Mouse (Mus musculus): ENCODE results near the gene Opn1mw. TPM values are rescaled to one million over a fixed set of nuclear protein-coding genes. Genes with fewer than 3 reads are reported as not detected.
"Not testable (repeated sequence)": the region's sequence is repeated elsewhere in the genome, so short reads cannot be mapped to it uniquely, and the experiment has no call there.

Gene Opn1mw
- total and polyA plus RNA-seq, 2 experiments from 2014 or later, result not detected

- H3K9ac ChIP-seq (replicated peaks; ENCODE audit: low read depth, low read length), result no peak overlapping the region
- ATAC-seq (ENCODE audit: insufficient read depth, low read depth) (peak; percentile 96), DNase-seq (ENCODE audit: low spot score) (peak; percentile 48)
- no peaks in the 10 kb centered on the region for H3K36me3 ChIP-seq (replicated peaks; ENCODE audit: control insufficient read depth, insufficient read depth, low read length)
- TF ChIP-seq EP300 (IDR thresholded peaks at IDR 0.05; ENCODE audit: low read depth) (no peak), CTCF (IDR thresholded peaks at IDR 0.05; ENCODE audit: low read depth) (peak; percentile 47)
- WGBS, result 31% methylated on average over 4 of the region's 4 CpGs
- H3K27me3 ChIP-seq (ENCODE audit: control insufficient read depth, insufficient read depth, low read length), result no peaks in the 10 kb centered on the region
- peak overlapping the region; percentile 39 for H3K4me2 ChIP-seq (ENCODE audit: low read depth, low read length)
- peak overlapping the region; percentile 93 for H3K27ac ChIP-seq (ENCODE audit: low read depth)
- no peak overlapping the region for H3K4me3 ChIP-seq (ENCODE audit: low read depth, low read length)
- no peaks in the 10 kb centered on the region for H3K4me1 ChIP-seq (ENCODE audit: control insufficient read depth, insufficient read depth)
- no peaks in the 10 kb centered on the region for H3K9me3 ChIP-seq (replicated peaks; ENCODE audit: control insufficient read depth, low read length)
These were observed 23.6 kb upstream of the Opn1mw start for GRCm38 (mm10) chrX:74103457-74104188.

GRCm38 (mm10) chrX:74105916-74106315 is 21.3 kb upstream of the Opn1mw start:
- Histone ChIP-seq H3K9me3 (replicated peaks; ENCODE audit: control insufficient read depth, low read length) (no peaks in the 10 kb centered on the region), H3K4me1 (ENCODE audit: control insufficient read depth, insufficient read depth) (no peaks in the 10 kb centered on the region), H3K9ac (replicated peaks; ENCODE audit: low read depth, low read length) (no peak overlapping the region), H3K36me3 (replicated peaks; ENCODE audit: control insufficient read depth, insufficient read depth, low read length) (no peaks in the 10 kb centered on the region), H3K27me3 (ENCODE audit: control insufficient read depth, insufficient read depth, low read length) (no peaks in the 10 kb centered on the region), H3K27ac (ENCODE audit: low read depth) (no peak overlapping the region), H3K4me2 (ENCODE audit: low read depth, low read length) (no peak overlapping the region), H3K4me3 (ENCODE audit: low read depth, low read length) (no peak overlapping the region)
- DNase-seq (ENCODE audit: low spot score) (no peak), ATAC-seq (ENCODE audit: insufficient read depth, low read depth) (no peak)
- TF ChIP-seq CTCF (IDR thresholded peaks at IDR 0.05; ENCODE audit: low read depth), result no peak
- TF ChIP-seq EP300 (IDR thresholded peaks at IDR 0.05; ENCODE audit: low read depth), result no peak
- WGBS, result 27% methylated on average over 2 of the region's 2 CpGs

- Histone ChIP-seq H3K27me3 (ENCODE audit: control insufficient read depth, insufficient read depth, low read length) (no peaks in the 10 kb centered on the region), H3K4me2 (ENCODE audit: low read depth, low read length) (no peak overlapping the region), H3K9ac (replicated peaks; ENCODE audit: low read depth, low read length) (no peak overlapping the region), H3K4me3 (ENCODE audit: low read depth, low read length) (no peak overlapping the region), H3K4me1 (ENCODE audit: control insufficient read depth, insufficient read depth) (no peaks in the 10 kb centered on the region), H3K27ac (ENCODE audit: low read depth) (peak overlapping the region; percentile 25; the same call in 1 of the 2 replicates), H3K36me3 (replicated peaks; ENCODE audit: control insufficient read depth, insufficient read depth, low read length) (no peaks in the 10 kb centered on the region), H3K9me3 (replicated peaks; ENCODE audit: control insufficient read depth, low read length) (no peaks in the 10 kb centered on the region)
- ATAC-seq (ENCODE audit: insufficient read depth, low read depth) (peak; percentile 58; the same call in 1 of the 2 replicates), DNase-seq (ENCODE audit: low spot score) (peak; percentile 7)
- WGBS, result 23% methylated on average over 3 of the region's 3 CpGs
- TF ChIP-seq EP300 (IDR thresholded peaks at IDR 0.05; ENCODE audit: low read depth), result no peak
- no peak for TF ChIP-seq CTCF (IDR thresholded peaks at IDR 0.05; ENCODE audit: low read depth)
These were observed 18.5 kb upstream of the Opn1mw start for GRCm38 (mm10) chrX:74108747-74109146.

DNA sequence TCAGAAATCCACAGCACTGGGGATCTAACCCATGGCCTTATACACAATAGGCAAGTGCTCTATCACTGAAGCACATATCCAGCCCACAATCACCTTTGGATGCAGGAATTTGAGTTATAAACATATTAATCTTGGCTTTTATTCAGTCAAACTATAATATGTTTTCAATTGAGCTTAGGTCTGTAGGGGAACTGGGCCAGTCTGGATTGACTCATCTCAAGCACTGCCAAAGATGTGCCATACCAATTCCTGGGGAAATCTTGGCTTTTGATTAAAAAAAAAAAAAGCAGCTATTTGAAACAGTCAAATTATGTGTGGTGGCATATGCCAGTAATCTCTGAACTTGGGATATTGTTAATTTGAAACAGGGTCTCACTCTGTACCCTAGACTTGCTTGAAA is 13.2 kb upstream of the Opn1mw start:
- no peaks in the 10 kb centered on the region for H3K27me3 ChIP-seq (ENCODE audit: control insufficient read depth, insufficient read depth, low read length)
- no peaks in the 10 kb centered on the region for H3K4me1 ChIP-seq (ENCODE audit: control insufficient read depth, insufficient read depth)
- H3K4me2 ChIP-seq (ENCODE audit: low read depth, low read length), result no peak overlapping the region
- H3K9ac ChIP-seq (replicated peaks; ENCODE audit: low read depth, low read length), result no peak overlapping the region
- ATAC-seq (ENCODE audit: insufficient read depth, low read depth) (no peak), DNase-seq (ENCODE audit: low spot score) (no peak)
- H3K4me3 ChIP-seq (ENCODE audit: low read depth, low read length), result no peak overlapping the region
- H3K9me3 ChIP-seq (replicated peaks; ENCODE audit: control insufficient read depth, low read length), result no peaks in the 10 kb centered on the region
- no peak for TF ChIP-seq EP300 (IDR thresholded peaks at IDR 0.05; ENCODE audit: low read depth)
- TF ChIP-seq CTCF (IDR thresholded peaks at IDR 0.05; ENCODE audit: low read depth), result no peak
- H3K36me3 ChIP-seq (replicated peaks; ENCODE audit: control insufficient read depth, insufficient read depth, low read length), result no peaks in the 10 kb centered on the region
- H3K27ac ChIP-seq (ENCODE audit: low read depth), result no peak overlapping the region

GRCm38 (mm10) chrX:74115511-74115910 is 11.8 kb upstream of the Opn1mw start:
- H3K9me3 ChIP-seq (replicated peaks; ENCODE audit: control insufficient read depth, low read length), result no peaks in the 10 kb centered on the region
- peak overlapping the region; percentile 38 for H3K4me3 ChIP-seq (ENCODE audit: low read depth, low read length)
- no peak overlapping the region for H3K9ac ChIP-seq (replicated peaks; ENCODE audit: low read depth, low read length)
- peak; percentile 78 for ATAC-seq (ENCODE audit: insufficient read depth, low read depth)
- 11% methylated on average over 10 of the region's 10 CpGs for WGBS
- H3K4me2 ChIP-seq (ENCODE audit: low read depth, low read length), result peak overlapping the region; percentile 54
- H3K4me1 ChIP-seq (ENCODE audit: control insufficient read depth, insufficient read depth), result no peaks in the 10 kb centered on the region
- no peaks in the 10 kb centered on the region for H3K27me3 ChIP-seq (ENCODE audit: control insufficient read depth, insufficient read depth, low read length)
- TF ChIP-seq EP300 (IDR thresholded peaks at IDR 0.05; ENCODE audit: low read depth) (no peak), CTCF (IDR thresholded peaks at IDR 0.05; ENCODE audit: low read depth) (peak; percentile 54)
- H3K27ac ChIP-seq (ENCODE audit: low read depth), result 0 out of 2 replicates have a peak overlapping the region, but pooled peaks have one; percentile 48
- DNase-seq (ENCODE audit: low spot score), result peak; percentile 54
- no peaks in the 10 kb centered on the region for H3K36me3 ChIP-seq (replicated peaks; ENCODE audit: control insufficient read depth, insufficient read depth, low read length)

- no peak overlapping the region for H3K27ac ChIP-seq (ENCODE audit: low read depth)
- no peaks in the 10 kb centered on the region for H3K36me3 ChIP-seq (replicated peaks; ENCODE audit: control insufficient read depth, insufficient read depth, low read length)
- no peaks in the 10 kb centered on the region for H3K4me1 ChIP-seq (ENCODE audit: control insufficient read depth, insufficient read depth)
- WGBS, result 51% methylated on average over 2 of the region's 2 CpGs
- no peaks in the 10 kb centered on the region for H3K9me3 ChIP-seq (replicated peaks; ENCODE audit: control insufficient read depth, low read length)
- H3K4me3 ChIP-seq (ENCODE audit: low read depth, low read length), result no peak overlapping the region
- no peaks in the 10 kb centered on the region for H3K27me3 ChIP-seq (ENCODE audit: control insufficient read depth, insufficient read depth, low read length)
- H3K9ac ChIP-seq (replicated peaks; ENCODE audit: low read depth, low read length), result no peak overlapping the region
- TF ChIP-seq EP300 (IDR thresholded peaks at IDR 0.05; ENCODE audit: low read depth) (no peak), CTCF (IDR thresholded peaks at IDR 0.05; ENCODE audit: low read depth) (no peak; the same call in 1 of the 2 replicates)
- DNase-seq (ENCODE audit: low spot score), result no peak
- no peak overlapping the region for H3K4me2 ChIP-seq (ENCODE audit: low read depth, low read length)
- ATAC-seq (ENCODE audit: insufficient read depth, low read depth), result no peak
These were observed 2.3 kb upstream of the Opn1mw start for GRCm38 (mm10) chrX:74124975-74125374.

DNA sequence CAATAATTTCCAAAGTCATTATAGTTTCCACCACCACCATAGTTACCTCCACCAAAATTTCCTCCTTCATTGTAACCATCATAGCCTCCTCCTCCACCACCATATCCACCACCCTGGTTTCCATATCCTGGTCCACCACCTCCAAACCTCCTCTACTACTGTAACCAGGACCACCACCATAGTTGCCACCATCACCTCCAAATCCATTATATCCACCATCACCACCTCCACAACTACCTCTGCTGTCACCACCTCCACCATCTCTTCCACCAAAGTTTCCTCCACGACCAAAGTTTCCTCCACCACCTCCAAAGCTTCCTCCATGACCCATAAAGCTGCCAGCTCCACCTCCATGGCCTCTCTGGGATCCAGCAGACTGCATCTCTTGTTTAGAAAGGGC is 8.0 kb downstream of the Opn1mw start, which contains the start of gene Mecp2:
Gene Mecp2 (minus strand): TSS at position 101 of the 400 bp plus-strand sequence.
- 13% methylated on average over 1 of the region's 1 CpGs for WGBS
- H3K4me2 ChIP-seq (ENCODE audit: low read depth, low read length); ATAC-seq (ENCODE audit: insufficient read depth, low read depth): not testable (repeated sequence)

More for the DNA sequence above, 8.0 kb downstream of the Opn1mw start, which contains the start of gene Mecp2:
- H3K27ac ChIP-seq (ENCODE audit: low read depth); H3K4me1 ChIP-seq (ENCODE audit: control insufficient read depth, insufficient read depth); H3K9me3 ChIP-seq (replicated peaks; ENCODE audit: control insufficient read depth, low read length); H3K4me3 ChIP-seq (ENCODE audit: low read depth, low read length); H3K27me3 ChIP-seq (ENCODE audit: control insufficient read depth, insufficient read depth, low read length); DNase-seq (ENCODE audit: low spot score); H3K36me3 ChIP-seq (replicated peaks; ENCODE audit: control insufficient read depth, insufficient read depth, low read length); H3K9ac ChIP-seq (replicated peaks; ENCODE audit: low read depth, low read length): not testable (repeated sequence)
